Mouse (Mus musculus) liver, adult 2 months (tissue): ENCODE results near the gene Bcl2.

Experiments
- CTCF ChIP-seq: fragments of 200-500 bp; IDR thresholded peaks from 2 replicates; pipeline ENCODE4 v1.5.1; 2011; ENCODE audit warnings: low read depth, low read length, control low read depth
- POLR2A ChIP-seq: fragments of 200-500 bp; IDR thresholded peaks from 2 replicates; pipeline ENCODE4 v1.6.1; 2011; ENCODE audit warnings: low read length, control low read depth; ENCODE audit not compliant: insufficient read depth; ENCODE audit errors: extremely low read depth

- TF ChIP-seq POLR2A, result no peak
- TF ChIP-seq CTCF, result no peak
Observed at GRCm38 (mm10) chr1:106601247-106601646, 112.8 kb downstream of the Bcl2 start.
